Mouse (Mus musculus) hindbrain, postnatal 0 days (tissue): ENCODE measurements at regions not wholly inside any gene's neighbourhood (a gene's known extent, or its start where the extent isn't known, plus 50 kb on each side); places are given as distances from the start of the nearest gene placed in this dataset.
"Not testable (repeated sequence)": the region's sequence is repeated elsewhere in the genome, so short reads cannot be mapped to it uniquely, and the experiment has no call there.

Experiments used
- ATAC-seq: fragments of 200-750 bp; cut with Nextera tagmentation; 2 replicates; pipeline ENCODE4 v1.8.0; 2017; ENCODE audit warnings: mild to moderate bottlenecking, moderate TSS enrichment, moderate library complexity
- DNase-seq: peaks from one replicate; pipeline ENCODE4 v3.0.0-alpha.2; 2015; ENCODE audit warnings: low spot score
- H3K27ac ChIP-seq: fragments of 300-500 bp; sonication (generic); 2 replicates; pipeline ENCODE4 v1.5.1; 2014; ENCODE audit warnings: mild to moderate bottlenecking
- H3K27me3 ChIP-seq: fragments of 300-500 bp; sonication (generic); 2 replicates; pipeline ENCODE4 v1.6.1; 2014; ENCODE audit warnings: low read length, mixed read lengths; ENCODE audit not compliant: insufficient read depth
- H3K36me3 ChIP-seq: fragments of 300-500 bp; sonication (generic); 2 replicates; pipeline ENCODE4 v1.6.1; 2014; ENCODE audit warnings: low read length, mixed read lengths; ENCODE audit not compliant: insufficient read depth
- H3K4me1 ChIP-seq: fragments of 300-500 bp; sonication (generic); 2 replicates; pipeline ENCODE4 v1.6.1; 2014; ENCODE audit warnings: antibody characterized with exemption, low read length, mixed read lengths; ENCODE audit not compliant: insufficient read depth
- H3K4me2 ChIP-seq: fragments of 300-500 bp; sonication (generic); 2 replicates; pipeline ENCODE4 v1.6.1; 2014; ENCODE audit warnings: low read depth, mild to moderate bottlenecking, low read length, moderate library complexity, mixed read lengths
- H3K4me3 ChIP-seq: fragments of 300-500 bp; sonication (generic); 2 replicates; pipeline ENCODE4 v1.5.1; 2014; ENCODE audit warnings: low read length
- H3K9ac ChIP-seq: fragments of 300-500 bp; sonication (generic); replicated peaks from 2 replicates; pipeline ENCODE4 v1.6.1; 2014; ENCODE audit warnings: mild to moderate bottlenecking, low read length, moderate library complexity, mixed read lengths
- H3K9me3 ChIP-seq: fragments of 300-500 bp; sonication (generic); 2 replicates; pipeline ENCODE4 v1.6.1; 2016; ENCODE audit warnings: low read length, mixed read lengths
- CTCF ChIP-seq: IDR thresholded peaks from 2 replicates; pipeline ENCODE4 v1.5.1; 2016; ENCODE audit warnings: antibody characterized with exemption, control low read depth, low read depth
- WGBS: fragments of 180-500 bp; shearing (Covaris S2); extraction: QIAGEN DNeasy Blood & Tissue Kit; methylation state at CpG from one replicate; pipeline ENCODE4 v1.1.7; 2014; 5-methylcytosine and 5-hydroxymethylcytosine counted together

GRCm38 (mm10) chr4:131167921-131168320 is 223.7 kb downstream of the Matn1 start:
- no peaks in the 10 kb centered on the region for H3K9me3 ChIP-seq
- H3K27ac ChIP-seq: no peak overlapping the region
- WGBS: 85% methylated on average over 2 of the region's 2 CpGs
- H3K27me3 ChIP-seq: no peaks in the 10 kb centered on the region
- no peak overlapping the region for H3K4me2 ChIP-seq
- H3K36me3 ChIP-seq: no peaks in the 10 kb centered on the region
- no peak for DNase-seq
- no peak for TF ChIP-seq CTCF
- ATAC-seq: no peak
- no peak overlapping the region for H3K4me3 ChIP-seq
- no peak overlapping the region for H3K9ac ChIP-seq
- no peaks in the 10 kb centered on the region for H3K4me1 ChIP-seq

- WGBS: 55% methylated on average over 28 of the region's 28 CpGs
- Histone ChIP-seq H3K4me2 (peak overlapping the region; percentile 33), H3K36me3 (no peaks in the 10 kb centered on the region), H3K4me1 (no peaks in the 10 kb centered on the region), H3K27me3 (no peaks in the 10 kb centered on the region), H3K9me3 (no peaks in the 10 kb centered on the region), H3K4me3 (no peak overlapping the region), H3K27ac (no peak overlapping the region), H3K9ac (no peak overlapping the region)
- TF ChIP-seq CTCF: no peak
- peak; percentile 40; the same call in 1 of the 2 replicates for ATAC-seq
- peak; percentile 41 for DNase-seq
Measured at GRCm38 (mm10) chr4:131173783-131174460, 229.7 kb downstream of the Matn1 start.

- TF ChIP-seq CTCF: no peak
- Histone ChIP-seq H3K27ac (no peak overlapping the region), H3K4me3 (no peak overlapping the region), H3K36me3 (no peaks in the 10 kb centered on the region), H3K9ac (no peak overlapping the region), H3K27me3 (no peaks in the 10 kb centered on the region), H3K4me1 (peaks cover 3% of the 10 kb centered on the region; the same call in 1 of the 2 replicates), H3K9me3 (no peaks in the 10 kb centered on the region), H3K4me2 (no peak overlapping the region)
- DNase-seq (no peak), ATAC-seq (no peak)
- 48% methylated on average over 3 of the region's 3 CpGs for WGBS
Measured at GRCm38 (mm10) chr4:131176701-131177100, 232.5 kb downstream of the Matn1 start.

GRCm38 (mm10) chr4:131177889-131178288 is 233.7 kb downstream of the Matn1 start:
- Histone ChIP-seq H3K9ac (no peak overlapping the region), H3K36me3 (no peaks in the 10 kb centered on the region), H3K4me1 (peaks cover 3% of the 10 kb centered on the region; the same call in 1 of the 2 replicates), H3K9me3 (no peaks in the 10 kb centered on the region), H3K4me2 (no peak overlapping the region), H3K27me3 (no peaks in the 10 kb centered on the region), H3K4me3 (no peak overlapping the region), H3K27ac (no peak overlapping the region)
- WGBS: 51% methylated on average over 6 of the region's 6 CpGs
- no peak for DNase-seq
- no peak for TF ChIP-seq CTCF
- ATAC-seq: no peak

GRCm38 (mm10) chr4:131178642-131179041 is 234.5 kb downstream of the Matn1 start:
- 82% methylated on average over 5 of the region's 5 CpGs for WGBS
- H3K9me3 ChIP-seq, ATAC-seq: not testable (repeated sequence)

GRCm38 (mm10) chr4:131188066-131188465 is 243.9 kb downstream of the Matn1 start:
- no peak for DNase-seq
- H3K36me3 ChIP-seq: no peaks in the 10 kb centered on the region
- H3K4me1 ChIP-seq: 0 out of 2 replicates have a peak, but pooled peaks cover 7% of the 10 kb centered on the region
- H3K4me2 ChIP-seq: no peak overlapping the region
- WGBS: 61% methylated on average over 3 of the region's 3 CpGs
- ATAC-seq: no peak
- H3K27me3 ChIP-seq: 0 out of 2 replicates have a peak, but pooled peaks cover 3% of the 10 kb centered on the region
- no peaks in the 10 kb centered on the region for H3K9me3 ChIP-seq
- no peak for TF ChIP-seq CTCF
- no peak overlapping the region for H3K9ac ChIP-seq
- no peak overlapping the region for H3K27ac ChIP-seq
- H3K4me3 ChIP-seq: no peak overlapping the region

More at GRCm38 (mm10) chr4:131178642-131179041, 234.5 kb downstream of the Matn1 start:
- H3K4me2 ChIP-seq, DNase-seq, H3K27ac ChIP-seq, H3K9ac ChIP-seq, H3K36me3 ChIP-seq, H3K4me3 ChIP-seq, H3K27me3 ChIP-seq, H3K4me1 ChIP-seq: not testable (repeated sequence)
- TF ChIP-seq CTCF: 0 out of 2 replicates have a peak, but pooled peaks have one; percentile 4
